Mouse (Mus musculus): ENCODE measurements around the gene Prickle2.

The Prickle2 gene

GRCm38 (mm10) chr6:92575227-92575626 lies 130.7 kb downstream of the Prickle2 start:
- DNase-seq: no peak

GRCm38 (mm10) chr6:92572139-92572538 lies 133.8 kb downstream of the Prickle2 start:
- no peak for DNase-seq

GRCm38 (mm10) chr6:92570090-92570489 lies 135.9 kb downstream of the Prickle2 start:
- DNase-seq: no peak

GRCm38 (mm10) chr6:92569283-92569682 lies 136.7 kb downstream of the Prickle2 start:
- DNase-seq: no peak

- DNase-seq: no peak
These were observed 146.7 kb downstream of the Prickle2 start for GRCm38 (mm10) chr6:92559261-92559660.

GRCm38 (mm10) chr6:92555675-92556074 lies 150.3 kb downstream of the Prickle2 start:
- DNase-seq: no peak

- DNase-seq: no peak
These were observed 152.9 kb downstream of the Prickle2 start for GRCm38 (mm10) chr6:92553086-92553485.

GRCm38 (mm10) chr6:92549246-92549645 lies 156.7 kb downstream of the Prickle2 start:
- DNase-seq: no peak

- no peak for DNase-seq
These were observed 160.8 kb downstream of the Prickle2 start for GRCm38 (mm10) chr6:92545204-92545603.

- DNase-seq: no peak
These were observed 162.1 kb downstream of the Prickle2 start for GRCm38 (mm10) chr6:92543825-92544224.

- no peak for DNase-seq
These were observed 163.4 kb downstream of the Prickle2 start for GRCm38 (mm10) chr6:92542402-92543101.

GRCm38 (mm10) chr6:92534226-92535031 lies 171.5 kb downstream of the Prickle2 start:
- no peak for DNase-seq

GRCm38 (mm10) chr6:92533306-92534063 lies 172.5 kb downstream of the Prickle2 start:
- no peak for DNase-seq

- no peak for DNase-seq
These were observed 173.1 kb downstream of the Prickle2 start for GRCm38 (mm10) chr6:92532896-92533295.

GRCm38 (mm10) chr6:92532331-92532730 lies 173.6 kb downstream of the Prickle2 start:
- DNase-seq: no peak

GRCm38 (mm10) chr6:92526212-92526611 lies 179.7 kb downstream of the Prickle2 start:
- no peak for DNase-seq

GRCm38 (mm10) chr6:92525646-92526045 lies 180.3 kb downstream of the Prickle2 start:
- no peak for DNase-seq

GRCm38 (mm10) chr6:92521526-92522075 lies 184.4 kb downstream of the Prickle2 start:
- DNase-seq: no peak

GRCm38 (mm10) chr6:92520088-92520875 lies 185.7 kb downstream of the Prickle2 start:
- DNase-seq: no peak

GRCm38 (mm10) chr6:92518438-92518968 lies 187.5 kb downstream of the Prickle2 start:
- no peak for DNase-seq

- DNase-seq: no peak
These were observed 189.0 kb downstream of the Prickle2 start for GRCm38 (mm10) chr6:92517002-92517401.

- DNase-seq: no peak
These were observed 194.0 kb downstream of the Prickle2 start for GRCm38 (mm10) chr6:92512001-92512400.

All from thymus, postnatal 36 days (tissue).